Comparison of ENCODE assay signal across 8 mouse cellular contexts in the genomic region with DNA sequence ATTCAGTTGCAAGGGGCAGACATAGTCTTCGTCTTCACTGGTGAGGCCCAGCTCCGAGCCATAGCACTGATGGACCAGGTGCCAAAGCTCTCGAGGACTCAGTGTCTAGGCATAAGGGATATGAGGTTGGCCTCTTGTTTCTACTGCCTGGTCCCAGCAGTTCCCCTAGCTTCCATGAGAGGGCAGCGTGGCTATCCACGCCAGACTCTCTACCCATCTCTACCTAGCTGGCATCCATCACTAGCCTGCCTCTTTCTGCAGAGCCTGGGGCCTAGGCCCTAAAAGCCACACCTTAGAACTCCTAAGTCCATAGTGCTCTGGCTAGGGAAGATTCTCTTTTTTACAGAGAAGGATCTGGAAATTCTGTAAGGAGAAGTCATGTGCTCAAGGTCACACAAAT. TPM values are rescaled to one million over a fixed set of nuclear protein-coding genes. Genes with fewer than 3 reads are reported as not detected.
DNase-seq lines count a peak whose midpoint lies in the region; ATAC-seq and TF ChIP-seq lines count a peak whose summit lies in the region.

No protein-coding gene starts in this region.

- H3K27me3 ChIP-seq in hindbrain, embryonic 13.5 days: no peaks in the 10 kb centered on the region
- H3K27me3 ChIP-seq in limb, embryonic 14.5 days (ENCODE audit: control insufficient read depth, insufficient read depth, low read length): no peaks in the 10 kb centered on the region

- no peak overlapping the region for H3K4me2 ChIP-seq in hindbrain, embryonic 13.5 days
- no peak overlapping the region for H3K4me2 ChIP-seq in limb, embryonic 14.5 days (replicated peaks; ENCODE audit: low read depth, low read length, severe bottlenecking)

- peak; percentile 76 for ATAC-seq in activated CD4-positive, CD25-positive, alpha-beta regulatory T cell, adult 4 months
- ATAC-seq in hindbrain, embryonic 13.5 days (ENCODE audit: low FRiP score): peak; percentile 30
- peak; percentile 31; the same call in 1 of the 2 replicates for ATAC-seq in limb, embryonic 14.5 days (ENCODE audit: low FRiP score, low read depth)
- ATAC-seq in monocyte, adult 5-6 weeks (replicated peaks; ENCODE audit: insufficient number of reproducible peaks, low FRiP score, low TSS enrichment, poor library complexity, severe bottlenecking): peak; percentile 68

- DNase-seq in layer of hippocampus, adult 2 months (ENCODE audit: low spot score in 2 of 2): peak in 1 of 2 experiments; percentile 70
- DNase-seq in layer of hippocampus, postnatal 14 days (ENCODE audit: low spot score in 2 of 2): no peak
- peak; percentile 46 for DNase-seq in embryo, embryonic 9.5 days (ENCODE audit: extremely low spot score)
- peak; percentile 34 for DNase-seq in limb, embryonic 14.5 days (ENCODE audit: low spot score)
- DNase-seq in thymus, postnatal 14 days: peak; percentile 82

- no peak overlapping the region for H3K4me3 ChIP-seq in layer of hippocampus, adult 2 months
- H3K4me3 ChIP-seq in hindbrain, embryonic 13.5 days: no peak overlapping the region
- H3K4me3 ChIP-seq in limb, embryonic 14.5 days (replicated peaks; ENCODE audit: low read length): no peak overlapping the region

- no peak overlapping the region for H3K9ac ChIP-seq in hindbrain, embryonic 13.5 days
- H3K9ac ChIP-seq in limb, embryonic 14.5 days (ENCODE audit: low read depth, low read length, severe bottlenecking): no peak overlapping the region

- TF ChIP-seq POLR2A in limb, embryonic 14.5 days (IDR thresholded peaks at IDR 0.05; ENCODE audit: borderline replicate concordance, extremely low read depth, insufficient read depth, insufficient read length): no peak

- TF ChIP-seq CTCF in layer of hippocampus, adult 2 months (conservative IDR thresholded peaks at IDR 0.05): peak; percentile 97

- 75% methylated on average over 5 of the region's 5 CpGs for WGBS in hindbrain, embryonic 13.5 days
- 53% methylated on average over 5 of the region's 5 CpGs for WGBS in limb, embryonic 14.5 days

- H3K36me3 ChIP-seq in hindbrain, embryonic 13.5 days: peaks cover 92% of the 10 kb centered on the region
- H3K36me3 ChIP-seq in limb, embryonic 14.5 days (ENCODE audit: control insufficient read depth, insufficient read depth, low read length): peaks cover 91% of the 10 kb centered on the region

- no peak overlapping the region; the same call in 1 of the 2 replicates for H3K27ac ChIP-seq in layer of hippocampus, adult 2 months
- H3K27ac ChIP-seq in hindbrain, embryonic 13.5 days: no peak overlapping the region
- H3K27ac ChIP-seq in limb, embryonic 14.5 days (replicated peaks; ENCODE audit: low read depth, low read length): no peak overlapping the region

- no peaks in the 10 kb centered on the region for H3K9me3 ChIP-seq in hindbrain, embryonic 13.5 days
- no peaks in the 10 kb centered on the region for H3K9me3 ChIP-seq in limb, embryonic 14.5 days (ENCODE audit: control insufficient read depth, low read length)

- H3K4me1 ChIP-seq in hindbrain, embryonic 13.5 days (replicated peaks): no peaks in the 10 kb centered on the region
- no peaks in the 10 kb centered on the region for H3K4me1 ChIP-seq in limb, embryonic 14.5 days (ENCODE audit: control insufficient read depth, insufficient read depth, low read length)

RNA-seq across cellular contexts. Expression of a gene that starts 13.0 kb away (rescaled TPM):
- 100 to 1,000 TPM; 585 to 611 TPM for total RNA-seq in layer of hippocampus, adult 2 months (2021)
- 100 to 1,000 TPM; 430 to 445 TPM for total RNA-seq in layer of hippocampus, postnatal 14 days (2021)
- not detected for polyA plus RNA-seq in activated CD4-positive, CD25-positive, alpha-beta regulatory T cell, adult 4 months (2017; shearing (Covaris generic))
- 4.7 and 5.2 TPM in 2 replicates for polyA plus RNA-seq in hindbrain, embryonic 13.5 days (2015; fragmentation: Nextera tagmentation; extraction: Ambion mirVana)
- 15.0 and 16.4 TPM in 2 replicates for polyA plus RNA-seq in limb, embryonic 14.5 days (2012; rRNA removed)
- polyA plus RNA-seq in limb, embryonic 14.5 days (2014; fragmentation: Nextera tagmentation; extraction: Ambion mirVana): 6.1 and 6.5 TPM in 2 replicates
- total RNA-seq in monocyte, adult 5-6 weeks (2017): 3.0 to 4.3 TPM (median 4.1 TPM) in 3 replicates

RNA-seq across cellular contexts. Expression of a gene that starts 15.9 kb away (rescaled TPM):
- total RNA-seq in layer of hippocampus, adult 2 months (2021): 100 to 1,000 TPM; 118 to 124 TPM
- 100 to 1,000 TPM; 123 to 134 TPM for total RNA-seq in layer of hippocampus, postnatal 14 days (2021)
- 100 to 1,000 TPM in 1 of 2 experiments, 10 to 100 TPM in 1; 81.1 to 115 TPM for polyA plus RNA-seq in activated CD4-positive, CD25-positive, alpha-beta regulatory T cell, adult 4 months (2017; shearing (Covaris generic))
- polyA plus RNA-seq in hindbrain, embryonic 13.5 days (2015; fragmentation: Nextera tagmentation; extraction: Ambion mirVana): 227 and 231 TPM in 2 replicates
- 157 and 216 TPM in 2 replicates for polyA plus RNA-seq in limb, embryonic 14.5 days (2012; rRNA removed)
- polyA plus RNA-seq in limb, embryonic 14.5 days (2014; fragmentation: Nextera tagmentation; extraction: Ambion mirVana): 59.8 and 83.0 TPM in 2 replicates
- 60.2 to 141 TPM (median 71.3 TPM) in 3 replicates for total RNA-seq in monocyte, adult 5-6 weeks (2017)

RNA-seq across cellular contexts. Expression of a gene that starts 24.7 kb away (rescaled TPM):
- total RNA-seq in layer of hippocampus, adult 2 months (2021): 1 to 10 TPM; 2.9 to 7.1 TPM
- 1 to 10 TPM; 2.8 to 3.1 TPM for total RNA-seq in layer of hippocampus, postnatal 14 days (2021)
- 1 to 10 TPM; 4.3 to 5.6 TPM for polyA plus RNA-seq in activated CD4-positive, CD25-positive, alpha-beta regulatory T cell, adult 4 months (2017; shearing (Covaris generic))
- 0.65 and 0.78 TPM in 2 replicates for polyA plus RNA-seq in hindbrain, embryonic 13.5 days (2015; fragmentation: Nextera tagmentation; extraction: Ambion mirVana)
- 5.5 and 6.6 TPM in 2 replicates for polyA plus RNA-seq in limb, embryonic 14.5 days (2012; rRNA removed)
- polyA plus RNA-seq in limb, embryonic 14.5 days (2014; fragmentation: Nextera tagmentation; extraction: Ambion mirVana): 2.5 and 3.1 TPM in 2 replicates
- total RNA-seq in monocyte, adult 5-6 weeks (2017): 0.49 to 1.9 TPM (median 0.57 TPM) in 3 replicates

Comparison
In these comparisons a context has a peak if more than half of its experiments do, and no peak if none do; other contexts are left out.
1. DNase-seq: peak in embryo, embryonic 9.5 days (single experiment), limb, embryonic 14.5 days (single experiment) and thymus, postnatal 14 days (single experiment); none in layer of hippocampus, postnatal 14 days (0 of 2).
2. RNA of a gene that starts 13.0 kb away (total RNA-seq): 585 to 611 TPM in layer of hippocampus, adult 2 months and 430 to 445 TPM in layer of hippocampus, postnatal 14 days; 3.0 to 4.3 TPM in monocyte, adult 5-6 weeks; every median in the first group is over 10 times any median in the second.
3. Peak in every context shown above with its lines, with median percentiles within 50 percentile points of each other: ATAC-seq.